Mouse (Mus musculus) liver, embryonic 11.5 days (tissue): ENCODE measurements around the gene Bdp1. TPM values are rescaled to one million over a fixed set of nuclear protein-coding genes. Genes with fewer than 3 reads are reported as not detected.

ENCODE experiments used
- ATAC-seq: fragments of 200-750 bp; cut with Nextera tagmentation; replicated peaks from 2 replicates; pipeline ENCODE4 v1.8.0; 2017; ENCODE audit warnings: moderate number of reproducible peaks, mild to moderate bottlenecking, moderate TSS enrichment, moderate library complexity; ENCODE audit not compliant: low FRiP score
- DNase-seq: peaks from one replicate; pipeline ENCODE4 v3.0.0-alpha.2; 2017; ENCODE audit warnings: low spot score
- H3K27ac ChIP-seq: fragments of 300-500 bp; sonication (generic); 2 replicates; pipeline ENCODE4 v1.5.1; 2014; ENCODE audit warnings: mild to moderate bottlenecking, low read depth, low read length, control low read depth
- H3K27me3 ChIP-seq: fragments of 300-500 bp; sonication (generic); replicated peaks from 2 replicates; pipeline ENCODE4 v1.6.1; 2014; ENCODE audit warnings: low read length, mixed read lengths; ENCODE audit not compliant: control insufficient read depth, insufficient read depth
- H3K36me3 ChIP-seq: fragments of 300-500 bp; sonication (generic); 2 replicates; pipeline ENCODE4 v1.6.1; 2014; ENCODE audit warnings: mild to moderate bottlenecking, low read length, moderate library complexity, mixed read lengths; ENCODE audit not compliant: control insufficient read depth, insufficient read depth
- H3K4me1 ChIP-seq: fragments of 300-500 bp; sonication (generic); replicated peaks from 2 replicates; pipeline ENCODE4 v1.6.1; 2014; ENCODE audit warnings: low read length, mixed read lengths; ENCODE audit not compliant: control insufficient read depth, insufficient read depth
- H3K4me2 ChIP-seq: fragments of 300-500 bp; sonication (generic); 2 replicates; pipeline ENCODE4 v1.6.1; 2014; ENCODE audit warnings: mild to moderate bottlenecking, control low read depth, moderate library complexity
- H3K4me3 ChIP-seq: fragments of 300-500 bp; sonication (generic); 2 replicates; pipeline ENCODE4 v1.5.1; 2014; ENCODE audit warnings: low read depth, low read length, control low read depth
- H3K9ac ChIP-seq: fragments of 300-500 bp; sonication (generic); 2 replicates; pipeline ENCODE4 v1.6.1; 2014; ENCODE audit warnings: low read depth, low read length, control low read depth
- H3K9me3 ChIP-seq: fragments of 300-500 bp; sonication (generic); 2 replicates; pipeline ENCODE4 v1.6.1; 2016; ENCODE audit warnings: low read length, inconsistent platforms, mixed read lengths; ENCODE audit not compliant: control insufficient read depth
- WGBS: fragments of 180-500 bp; shearing (Covaris S2); extraction: QIAGEN DNeasy Blood & Tissue Kit; methylation state at CpG from one replicate; pipeline ENCODE4 v1.1.7; 2014; 5-methylcytosine and 5-hydroxymethylcytosine counted together
- polyA plus RNA-seq: library from polyadenylated mRNA; unstranded; fragments of >200 nt; fragmentation: Nextera tagmentation; extraction: Ambion mirVana; gene quantifications from 2 replicates; pipeline ENCODE4 v1.2.1, GENCODE M21; 2014

Gene Bdp1
- polyA plus RNA-seq, 1 experiment from 2014 or later: 27.2 TPM

GRCm38 (mm10) chr13:99983320-99983719, 120.5 kb downstream of the Bdp1 start:
- Histone ChIP-seq H3K4me2 (no peak overlapping the region), H3K9ac (no peak overlapping the region), H3K4me3 (no peak overlapping the region), H3K9me3 (no peaks in the 10 kb centered on the region), H3K36me3 (no peaks in the 10 kb centered on the region), H3K27ac (no peak overlapping the region), H3K27me3 (no peaks in the 10 kb centered on the region), H3K4me1 (no peaks in the 10 kb centered on the region)
- 89% methylated on average over 1 of the region's 1 CpGs for WGBS
- no peak for DNase-seq
- no peak for ATAC-seq

- Histone ChIP-seq H3K27me3 (no peaks in the 10 kb centered on the region), H3K9ac (no peak overlapping the region), H3K9me3 (no peaks in the 10 kb centered on the region), H3K4me2 (no peak overlapping the region), H3K4me3 (no peak overlapping the region), H3K27ac (no peak overlapping the region), H3K4me1 (no peaks in the 10 kb centered on the region), H3K36me3 (no peaks in the 10 kb centered on the region)
- 71% methylated on average over 2 of the region's 2 CpGs for WGBS
- ATAC-seq (no peak), DNase-seq (no peak)
Observed at GRCm38 (mm10) chr13:99979406-99979805, 124.5 kb downstream of the Bdp1 start.

- Histone ChIP-seq H3K9me3 (no peaks in the 10 kb centered on the region), H3K9ac (no peak overlapping the region), H3K27ac (no peak overlapping the region), H3K27me3 (no peaks in the 10 kb centered on the region), H3K4me1 (no peaks in the 10 kb centered on the region), H3K36me3 (no peaks in the 10 kb centered on the region; the same call in 1 of the 2 replicates), H3K4me3 (no peak overlapping the region), H3K4me2 (no peak overlapping the region)
- ATAC-seq: no peak
- 91% methylated on average over 5 of the region's 5 CpGs for WGBS
- no peak for DNase-seq
Observed at GRCm38 (mm10) chr13:99970089-99970488, 133.8 kb downstream of the Bdp1 start.

Other genes starting within 250 kb of the Bdp1 start
- gene Cartpt, start 203.0 kb downstream of the Bdp1 start, polyA plus RNA-seq: 0.27 and 0.47 TPM in 2 replicates
- gene Mccc2, start 88.4 kb downstream of the Bdp1 start, polyA plus RNA-seq: 31.0 and 33.4 TPM in 2 replicates
- gene Serf1, start 3.9 kb upstream of the Bdp1 start, polyA plus RNA-seq: 63.8 and 66.1 TPM in 2 replicates
- gene Smn1, start 20.8 kb upstream of the Bdp1 start, polyA plus RNA-seq: 79.2 and 80.9 TPM in 2 replicates
- 1.9 and 2.7 TPM in 2 replicates for gene Naip2, start 98.0 kb upstream of the Bdp1 start, polyA plus RNA-seq
- gene Naip5, start 142.3 kb upstream of the Bdp1 start, polyA plus RNA-seq: 0.53 and 0.94 TPM in 2 replicates
- 0.67 and 0.69 TPM in 2 replicates for gene Naip6, start 213.6 kb upstream of the Bdp1 start, polyA plus RNA-seq